Mouse (Mus musculus) megakaryocyte, embryonic 14.5 days (primary cell): Measurements from ENCODE around the gene Tfip11.

Experiments used
- FLI1 ChIP-seq: IDR thresholded peaks from 2 replicates; pipeline ENCODE4 v1.6.1; 2012; ENCODE audit warnings: low read length, inconsistent platforms, mixed read lengths
- GATA1 ChIP-seq: IDR thresholded peaks from 3 replicates; pipeline ENCODE4 v1.6.1; 2012; ENCODE audit warnings: mixed read lengths, low read length, inconsistent platforms, borderline replicate concordance

GRCm38 (mm10) chr5:112287652-112288051, 38.5 kb upstream of the Tfip11 start:
- no peak for TF ChIP-seq GATA1
- TF ChIP-seq FLI1 = no peak
